ENCODE assay signal across 18 mouse cellular contexts in genomic region chr17:3092682-3093081, GRCm38 (mm10). TPM values are rescaled to one million over a fixed set of nuclear protein-coding genes. Genes with fewer than 3 reads are reported as not detected.
A peak's percentile ranks its signal among the peaks of the same experiment; 100 is the strongest.
DNase-seq lines count a peak whose midpoint lies in the region; ATAC-seq and TF ChIP-seq lines count a peak whose summit lies in the region.
"Had no signal": no experiment of that assay in that cellular context is flagged by ENCODE, and none has a peak within 500 bp of the region (broad histone marks: within the 10 kb centered on the region; RNA-seq: fewer than 3 reads in every experiment).

No protein-coding gene starts in this region.

- 33% methylated on average over 4 of the region's 4 CpGs for WGBS in heart, postnatal 0 days
- 58% methylated on average over 4 of the region's 4 CpGs for WGBS in limb, embryonic 10.5 days

- no peak for ATAC-seq in heart, postnatal 0 days (ENCODE audit: insufficient read depth, low read depth)
- ATAC-seq in inflammation-experienced regulatory T-cells, adult 6 months = peak; percentile 98
- ATAC-seq: intestine, embryonic 16.5 days had no signal

- TF ChIP-seq EP300 in heart, postnatal 0 days (IDR thresholded peaks at IDR 0.05; ENCODE audit: low read depth) = no peak
- TF ChIP-seq EP300 in MEL (IDR thresholded peaks at IDR 0.05; ENCODE audit: low read depth in 1 of 2, low read length in 2 of 2) = no peak

- no peak overlapping the region for H3K9ac ChIP-seq in heart, postnatal 0 days (replicated peaks; ENCODE audit: low read depth, low read length)
- no peak overlapping the region for H3K9ac ChIP-seq in MEL (ENCODE audit: control insufficient read depth, low read depth, low read length, poor library complexity, severe bottlenecking)
- H3K9ac ChIP-seq: embryonic facial prominence, embryonic 13.5 days; heart, embryonic 15.5 days; hindbrain, embryonic 12.5 days; midbrain, embryonic 12.5 days had no signal

- no peaks in the 10 kb centered on the region for H3K27me3 ChIP-seq in heart, postnatal 0 days (ENCODE audit: control insufficient read depth, insufficient read depth, low read length)
- no peaks in the 10 kb centered on the region; a peak in 2 of 4 replicates for H3K27me3 ChIP-seq in MEL (ENCODE audit: control insufficient read depth in 1 of 2, insufficient read depth in 2 of 2, low read length in 2 of 2)
- H3K27me3 ChIP-seq in limb, embryonic 10.5 days (ENCODE audit: low read depth, poor library complexity, severe bottlenecking) = no peaks in the 10 kb centered on the region
- H3K27me3 ChIP-seq: embryonic facial prominence, embryonic 13.5 days; heart, embryonic 15.5 days; hindbrain, embryonic 12.5 days; midbrain, embryonic 12.5 days had no signal

- H3K9me3 ChIP-seq in heart, postnatal 0 days (replicated peaks; ENCODE audit: control insufficient read depth, low read length) = no peaks in the 10 kb centered on the region
- no peaks in the 10 kb centered on the region for H3K9me3 ChIP-seq in MEL (replicated peaks; ENCODE audit: insufficient read depth, low read length)
- H3K9me3 ChIP-seq in limb, embryonic 10.5 days (replicated peaks) = no peaks in the 10 kb centered on the region
- H3K9me3 ChIP-seq: embryonic facial prominence, embryonic 13.5 days; heart, embryonic 15.5 days; hindbrain, embryonic 12.5 days; midbrain, embryonic 12.5 days had no signal

- no peak for TF ChIP-seq RAD21 in MEL (IDR thresholded peaks at IDR 0.05; ENCODE audit: low read depth, low read length)

- no peak for DNase-seq in heart, postnatal 0 days (ENCODE audit: low spot score)
- no peak for DNase-seq in heart, adult 9 months (ENCODE audit: low spot score in 2 of 2)
- DNase-seq in MEL (ENCODE audit: low read depth, low spot score) = peak; percentile 60
- peak; percentile 61 for DNase-seq in thymus, postnatal 14 days
- DNase-seq in limb, embryonic 10.5 days (ENCODE audit: low spot score) = no peak
- no peak for DNase-seq in kidney, adult 9 months
- DNase-seq: adrenal gland, adult 2 months; cerebellum, adult 11 months; gastrocnemius, adult 2 months; heart, adult 18-20 months; kidney, postnatal 14 days; lung, postnatal 14 days had no signal

- no peaks in the 10 kb centered on the region for H3K4me1 ChIP-seq in heart, postnatal 0 days (ENCODE audit: control insufficient read depth, insufficient read depth)
- peaks cover 0 to 5% of the 10 kb centered on the region in 2 experiments; a peak in 1 of 4 replicates for H3K4me1 ChIP-seq in MEL (ENCODE audit: control insufficient read depth in 1 of 2, insufficient read depth in 2 of 2, low read length in 2 of 2)
- H3K4me1 ChIP-seq in limb, embryonic 10.5 days = no peaks in the 10 kb centered on the region
- H3K4me1 ChIP-seq: embryonic facial prominence, embryonic 13.5 days; heart, embryonic 15.5 days; hindbrain, embryonic 12.5 days; midbrain, embryonic 12.5 days had no signal

- H3K36me3 ChIP-seq in heart, postnatal 0 days (replicated peaks; ENCODE audit: control insufficient read depth, insufficient read depth, low read length) = no peaks in the 10 kb centered on the region
- H3K36me3 ChIP-seq in MEL (ENCODE audit: control insufficient read depth in 1 of 2, insufficient read depth in 2 of 2, low read length in 2 of 2) = peaks cover 0 to 5% of the 10 kb centered on the region in 2 experiments; a peak in 2 of 4 replicates
- H3K36me3 ChIP-seq in limb, embryonic 10.5 days = no peaks in the 10 kb centered on the region
- H3K36me3 ChIP-seq: embryonic facial prominence, embryonic 13.5 days; heart, embryonic 15.5 days; hindbrain, embryonic 12.5 days; midbrain, embryonic 12.5 days had no signal

- no peak overlapping the region for H3K4me3 ChIP-seq in heart, postnatal 0 days (ENCODE audit: low read depth, low read length)
- H3K4me3 ChIP-seq in MEL (ENCODE audit: control insufficient read depth in 1 of 2, insufficient read depth in 1 of 2, low read depth in 2 of 2, low read length in 2 of 2) = peak overlapping the region; percentile 9 to 25; a peak in 1 of 4 replicates
- H3K4me3 ChIP-seq in limb, embryonic 10.5 days = no peak overlapping the region
- H3K4me3 ChIP-seq: embryonic facial prominence, embryonic 13.5 days; gastrocnemius, adult 2 months; heart, embryonic 15.5 days; hindbrain, embryonic 12.5 days; midbrain, embryonic 12.5 days had no signal

- H3K27ac ChIP-seq in heart, postnatal 0 days (ENCODE audit: low read depth) = peak overlapping the region; percentile 48; the same call in 1 of the 2 replicates
- H3K27ac ChIP-seq in MEL (ENCODE audit: control insufficient read depth, low read depth, low read length) = no peak overlapping the region
- H3K27ac ChIP-seq in limb, embryonic 10.5 days = no peak overlapping the region
- H3K27ac ChIP-seq: embryonic facial prominence, embryonic 13.5 days; gastrocnemius, adult 2 months; heart, embryonic 15.5 days; hindbrain, embryonic 12.5 days; midbrain, embryonic 12.5 days had no signal

- TF ChIP-seq POLR2A in MEL (IDR thresholded peaks at IDR 0.05; ENCODE audit: control insufficient read depth in 1 of 2, insufficient read depth in 1 of 2, low read depth in 1 of 2, low read length in 2 of 2, poor library complexity in 1 of 2) = no peak

- H3K4me2 ChIP-seq in heart, postnatal 0 days (ENCODE audit: low read depth, low read length) = no peak overlapping the region
- H3K4me2 ChIP-seq: embryonic facial prominence, embryonic 13.5 days; heart, embryonic 15.5 days; hindbrain, embryonic 12.5 days; midbrain, embryonic 12.5 days had no signal

- no peak for TF ChIP-seq CTCF in heart, postnatal 0 days (IDR thresholded peaks at IDR 0.05; ENCODE audit: low read depth)
- no peak for TF ChIP-seq CTCF in MEL (IDR thresholded peaks at IDR 0.05 in 2 of 3, conservative IDR thresholded peaks at IDR 0.05 in 1 of 3; ENCODE audit: control insufficient read depth in 1 of 3, insufficient read depth in 1 of 3, low read depth in 2 of 3, low read length in 3 of 3, poor library complexity in 1 of 3, severe bottlenecking in 1 of 3)

- H3K79me2 ChIP-seq in MEL (ENCODE audit: control insufficient read depth, insufficient read depth, low read length, poor library complexity) = no peaks in the 10 kb centered on the region

TF ChIP-seq in MEL, 35 proteins besides CTCF, POLR2A, EP300 and RAD21:
- TF ChIP-seq ETS1 (IDR thresholded peaks at IDR 0.05; ENCODE audit: low read depth, low read length) (peak; percentile 79), MEF2A (IDR thresholded peaks at IDR 0.05; ENCODE audit: extremely low read depth, insufficient replicate concordance, low read depth, low read length, poor library complexity, severe bottlenecking) (no peak), GATA1 (IDR thresholded peaks at IDR 0.05; ENCODE audit: low read depth, low read length) (0 out of 2 replicates have a peak, but pooled peaks have one; percentile 21), E2F4 (IDR thresholded peaks at IDR 0.05; ENCODE audit: borderline replicate concordance, low read depth, low read length) (no peak), USF1 (IDR thresholded peaks at IDR 0.05; ENCODE audit: low read depth, low read length) (0 out of 2 replicates have a peak, but pooled peaks have one; percentile 13), TAL1 (IDR thresholded peaks at IDR 0.05; ENCODE audit: low read length) (no peak), KAT2A (conservative IDR thresholded peaks at IDR 0.05; ENCODE audit: low read depth, low read length) (no peak), ZKSCAN1 (IDR thresholded peaks at IDR 0.05; ENCODE audit: low read depth, low read length) (no peak), MAX (IDR thresholded peaks at IDR 0.05; ENCODE audit: low read length) (0 out of 2 replicates have a peak, but pooled peaks have one; percentile 28)

RNA-seq across cellular contexts. Expression of gene Scaf8, which starts 22.1 kb away (rescaled TPM):
- 25.5 and 54.0 TPM in 2 replicates for total RNA-seq in heart, postnatal 0 days (2014; rRNA removed; ENCODE audit: low replicate concordance)
- polyA plus RNA-seq in heart, postnatal 0 days (2015; fragmentation: Nextera tagmentation; extraction: Ambion mirVana) = 7.7 and 8.4 TPM in 2 replicates
- total RNA-seq in MEL (2012; rRNA removed) = 14.4 and 14.8 TPM in 2 replicates
- 10 to 100 TPM in 1 of 2 experiments, not detected in 1; 24.6 TPM for polyA plus RNA-seq in MEL (2012; ENCODE audit: insufficient read depth in 1 of 2, insufficient read length in 2 of 2, low read depth in 1 of 2, low replicate concordance in 2 of 2, missing spikeins in 1 of 2)
- polyA plus RNA-seq in inflammation-experienced regulatory T-cells, adult 6 months (2017; shearing (Covaris generic)) = 10 to 100 TPM; 23.2 to 30.0 (median 26.4) TPM
- 23.1 and 27.1 TPM in 2 replicates for polyA plus RNA-seq in limb, embryonic 10.5 days (2016; fragmentation: Nextera tagmentation; extraction: Ambion mirVana)

Comparison
In these comparisons a context has a peak if more than half of its experiments do, and no peak if none do; other contexts are left out.
1. DNase-seq: peak in MEL (single experiment) and thymus, postnatal 14 days (single experiment); none in heart, postnatal 0 days (single experiment), heart, adult 9 months (0 of 2), limb, embryonic 10.5 days (single experiment) and kidney, adult 9 months (single experiment).
2. H3K4me3 ChIP-seq: peak in MEL (2 of 2); none in heart, postnatal 0 days (single experiment) and limb, embryonic 10.5 days (single experiment).